Mouse (Mus musculus): ENCODE results near the gene Trim2.

- TF ChIP-seq CTCF (IDR thresholded peaks at IDR 0.05; ENCODE audit: control insufficient read depth, insufficient read depth, insufficient read length) (no peak), MAX (IDR thresholded peaks at IDR 0.05) (no peak)
These were observed 72.8 kb downstream of the Trim2 start for GRCm38 (mm10) chr3:84233663-84234415.

Measured in C2C12 (cell line).